Mouse (Mus musculus): ENCODE data around the gene Polr1a.
A peak's percentile ranks its signal among the peaks of the same experiment; 100 is the strongest.
"Not testable (repeated sequence)": the region's sequence is repeated elsewhere in the genome, so short reads cannot be mapped to it uniquely, and the experiment has no call there.

The Polr1a gene

DNA sequence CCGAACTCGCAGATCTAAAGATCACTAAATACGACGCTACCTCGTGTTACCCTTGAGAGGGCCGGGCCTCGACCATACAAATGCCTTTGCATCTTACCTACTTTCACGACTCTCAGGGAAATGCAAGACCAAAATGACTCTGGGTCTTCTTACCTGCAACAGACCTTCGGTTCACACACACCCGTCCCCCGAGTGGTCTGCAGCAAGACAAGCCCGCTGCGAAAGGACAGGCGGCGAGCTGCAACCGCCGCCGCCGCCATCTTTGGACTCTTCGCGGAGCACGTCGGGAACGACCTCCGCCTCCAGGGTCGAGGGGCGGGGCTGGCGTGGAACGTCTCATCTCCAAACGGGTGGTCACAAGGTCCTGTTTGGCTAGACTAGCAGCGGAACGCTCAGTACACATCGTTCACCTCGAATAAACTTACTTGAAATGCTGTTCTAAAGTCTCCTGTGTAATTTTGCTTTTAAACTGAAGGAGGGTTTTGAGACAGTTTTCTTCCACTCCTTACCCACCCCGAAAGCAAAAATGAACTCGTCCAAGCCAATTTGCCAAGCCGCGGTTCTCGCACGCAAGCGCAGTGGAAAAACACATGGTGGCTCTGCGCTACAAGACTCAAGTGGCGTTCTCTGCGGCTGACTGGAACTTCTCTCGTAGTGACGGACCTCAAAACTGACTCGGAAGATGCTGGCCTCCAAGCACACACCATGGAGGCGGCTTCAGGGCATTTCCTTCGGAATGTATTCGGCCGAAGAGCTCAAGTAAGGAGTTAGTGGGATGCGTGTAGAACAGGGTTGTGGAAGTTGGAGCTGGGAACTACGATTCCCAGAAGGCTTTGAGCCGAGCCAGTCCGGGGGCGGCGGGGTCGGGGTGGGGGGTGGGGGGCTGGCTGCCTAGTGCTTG, at the start of gene Polr1a, which contains the start of gene Ptcd3:
TSS of gene Polr1a (plus strand) at position 573 of the 901 bp plus-strand sequence.
TSS of gene Ptcd3 (minus strand) at position 270 of the 901 bp plus-strand sequence.
- peak; percentile 96 to 97 for DNase-seq

DNA sequence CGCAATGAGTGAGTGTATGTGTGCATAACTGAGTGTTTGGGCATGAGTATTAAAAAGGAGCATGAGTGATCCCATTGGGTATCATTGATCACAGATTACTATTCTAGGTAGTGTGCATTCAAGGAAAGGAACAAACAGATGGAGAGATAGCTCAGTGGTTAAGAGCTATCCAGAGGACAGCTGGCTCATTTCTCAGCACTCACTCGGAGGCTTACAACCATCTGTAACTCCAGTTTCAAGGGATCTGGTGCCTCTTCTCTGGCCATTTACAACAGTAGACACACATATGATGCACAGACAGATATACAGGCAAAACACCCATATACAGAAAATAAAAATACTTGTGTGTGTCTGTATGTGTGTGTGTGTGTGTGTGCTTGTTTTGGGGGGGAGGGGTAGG, 41.1 kb upstream of the Polr1a start:
- DNase-seq: no peak

DNA sequence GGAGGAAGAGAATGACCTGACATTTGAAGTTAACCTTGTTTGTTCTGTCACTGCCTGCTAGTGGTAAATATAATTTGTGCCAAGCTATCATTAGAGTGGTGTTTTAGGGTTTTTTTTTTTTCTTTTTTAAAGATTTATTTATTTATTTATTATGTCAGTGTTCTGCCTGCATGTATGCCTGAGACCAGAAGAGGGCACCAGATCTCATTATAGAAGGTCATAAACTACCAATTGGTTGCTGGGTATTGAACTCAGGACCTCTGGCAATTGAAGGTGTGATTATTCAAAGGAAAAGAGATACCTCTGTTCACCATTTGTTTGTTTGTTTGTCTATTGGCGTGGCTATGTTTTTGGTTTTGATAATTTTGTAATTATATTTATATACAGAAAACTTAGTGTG, 40.0 kb upstream of the Polr1a start:
- DNase-seq: peak in 1 of 2 experiments; percentile 12

DNA sequence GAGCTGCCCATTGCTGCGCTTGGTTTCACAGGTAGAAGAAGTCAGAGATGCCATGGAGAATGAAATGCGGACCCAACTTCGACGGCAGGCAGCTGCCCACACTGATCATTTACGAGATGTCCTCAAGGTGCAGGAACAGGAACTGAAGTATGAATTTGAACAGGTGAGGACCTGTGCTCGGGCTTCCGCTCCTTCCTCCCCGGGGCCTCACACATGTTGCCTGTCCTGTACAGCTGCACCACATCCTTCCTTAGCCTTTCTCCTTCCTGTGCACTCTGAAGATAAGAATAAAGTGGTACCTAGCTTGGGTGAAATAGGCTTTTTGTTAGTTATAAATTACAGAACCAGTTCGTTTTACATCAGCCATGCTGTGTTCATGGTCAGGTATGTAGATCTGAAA, 37.5 kb upstream of the Polr1a start:
- no peak for DNase-seq

DNA sequence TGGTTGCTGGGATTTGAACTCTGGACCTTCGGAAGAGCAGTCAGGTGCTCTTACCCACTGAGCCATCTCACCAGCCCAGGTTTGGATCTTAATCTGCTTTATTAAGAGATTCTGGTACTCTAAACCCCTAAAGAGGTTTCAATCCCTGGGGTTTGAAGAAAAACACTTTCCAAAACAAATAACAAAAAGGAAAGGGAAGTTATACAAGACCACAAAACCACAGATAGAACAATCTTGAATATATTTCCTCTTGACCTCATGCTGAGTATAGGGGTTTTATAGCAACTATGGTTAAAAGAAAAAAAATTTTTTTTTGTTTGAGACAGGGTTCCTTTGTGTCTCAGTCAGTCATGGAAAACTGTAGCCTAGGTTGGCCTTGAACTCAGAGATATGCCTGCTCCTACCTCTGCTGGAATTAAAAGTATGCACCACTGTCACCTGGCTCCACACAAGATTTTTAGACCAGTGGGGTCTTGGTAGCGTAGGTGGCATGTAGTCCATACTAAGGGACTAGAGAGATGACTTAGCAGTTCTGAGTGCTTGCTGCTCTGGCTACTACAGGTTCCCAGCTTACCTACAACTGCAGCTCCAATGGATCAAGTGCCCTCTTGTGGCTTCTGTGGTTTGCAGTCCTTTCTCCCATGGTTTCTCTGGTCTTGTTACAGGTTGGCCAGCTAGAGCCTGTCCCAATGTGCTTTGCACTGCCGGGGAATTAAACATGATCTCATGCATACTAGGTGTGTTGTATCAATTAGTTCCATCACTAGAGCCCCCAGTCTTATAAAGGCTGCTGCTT, 30.7 kb upstream of the Polr1a start:
- peak in 1 of 2 experiments; percentile 5 for DNase-seq

DNA sequence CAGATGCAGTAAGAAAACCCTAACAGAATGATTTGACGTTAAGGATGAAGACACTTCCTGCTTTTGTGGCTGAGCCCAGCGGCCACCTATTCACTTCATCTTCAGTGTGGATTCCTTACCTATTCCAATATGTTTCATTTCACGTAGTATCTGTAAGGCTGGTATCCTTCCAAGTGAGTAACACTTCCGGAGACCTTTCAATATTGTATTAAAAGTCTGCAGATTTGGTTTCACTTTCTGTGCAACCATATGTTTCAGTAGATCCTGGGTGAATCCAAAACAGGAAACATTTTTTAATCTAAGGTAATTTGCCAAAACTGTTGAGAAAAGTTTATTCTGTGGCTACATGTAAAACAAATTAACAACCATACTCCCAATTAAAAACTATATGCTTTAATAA, 15.6 kb upstream of the Polr1a start:
- no peak for DNase-seq

DNA sequence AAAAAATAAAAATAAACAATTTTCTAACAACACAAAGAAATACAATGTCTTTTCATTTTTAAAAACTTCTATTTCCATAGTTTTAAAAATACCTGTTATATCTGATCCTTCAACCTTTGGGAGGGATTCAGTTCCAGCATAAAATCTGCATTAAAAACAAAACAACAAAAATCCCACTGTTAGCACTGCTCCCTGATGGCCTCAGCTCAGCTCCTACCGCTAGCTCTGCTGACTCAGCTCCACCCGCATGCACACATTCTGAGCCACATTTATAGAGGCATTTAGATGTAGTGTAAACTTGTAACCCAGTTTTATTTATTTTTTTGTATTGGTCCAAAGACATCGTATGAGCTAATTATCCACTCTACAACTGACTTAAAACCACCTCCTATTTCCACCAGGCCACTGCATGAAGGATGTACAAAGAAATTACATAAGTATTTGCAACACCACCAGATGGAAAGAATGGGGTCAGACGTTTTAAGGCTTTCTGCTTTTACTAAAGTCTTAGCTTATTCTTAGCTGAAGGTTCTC, 1.1 kb upstream of the Polr1a start:
- no peak for DNase-seq

DNA sequence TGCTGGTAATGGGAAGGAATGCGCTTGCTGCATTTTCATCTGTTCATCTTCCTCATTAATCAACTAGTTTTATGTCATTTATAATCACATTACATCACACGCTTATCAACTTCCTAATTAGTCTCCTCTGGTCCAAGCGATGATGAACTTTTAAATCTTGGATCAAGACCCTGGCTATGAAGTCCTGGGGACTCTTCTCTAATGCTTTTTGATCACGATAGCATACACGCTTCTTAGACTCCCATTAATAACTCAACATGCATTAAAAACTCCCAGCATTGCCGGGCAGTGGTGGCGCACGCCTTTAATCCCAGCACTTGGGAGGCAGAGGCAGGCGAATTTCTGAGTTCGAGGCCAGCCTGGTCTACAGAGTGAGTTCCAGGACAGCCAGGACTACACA, 531 bp downstream of the Polr1a start:
- DNase-seq: peak in 1 of 2 experiments; percentile 9

DNA sequence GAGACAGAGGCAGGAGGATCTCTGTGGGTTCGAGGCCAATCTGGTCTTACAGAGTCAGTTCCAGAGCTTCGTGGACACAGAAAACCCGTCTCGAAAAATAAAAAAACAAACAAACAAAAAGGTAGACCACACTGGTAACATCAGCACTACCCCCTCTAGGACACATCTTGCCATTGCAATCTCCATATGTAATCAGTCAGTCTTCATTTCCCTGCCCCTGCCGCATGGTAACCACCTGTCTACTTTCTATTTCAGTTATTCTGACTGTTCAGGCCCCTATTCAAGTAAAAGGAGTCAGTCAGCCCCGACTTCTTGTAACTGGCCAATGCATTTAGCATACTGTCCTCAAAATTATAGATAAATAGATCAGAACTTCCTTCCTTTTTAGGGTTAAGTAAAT, 987 bp downstream of the Polr1a start:
- no peak for DNase-seq

DNA sequence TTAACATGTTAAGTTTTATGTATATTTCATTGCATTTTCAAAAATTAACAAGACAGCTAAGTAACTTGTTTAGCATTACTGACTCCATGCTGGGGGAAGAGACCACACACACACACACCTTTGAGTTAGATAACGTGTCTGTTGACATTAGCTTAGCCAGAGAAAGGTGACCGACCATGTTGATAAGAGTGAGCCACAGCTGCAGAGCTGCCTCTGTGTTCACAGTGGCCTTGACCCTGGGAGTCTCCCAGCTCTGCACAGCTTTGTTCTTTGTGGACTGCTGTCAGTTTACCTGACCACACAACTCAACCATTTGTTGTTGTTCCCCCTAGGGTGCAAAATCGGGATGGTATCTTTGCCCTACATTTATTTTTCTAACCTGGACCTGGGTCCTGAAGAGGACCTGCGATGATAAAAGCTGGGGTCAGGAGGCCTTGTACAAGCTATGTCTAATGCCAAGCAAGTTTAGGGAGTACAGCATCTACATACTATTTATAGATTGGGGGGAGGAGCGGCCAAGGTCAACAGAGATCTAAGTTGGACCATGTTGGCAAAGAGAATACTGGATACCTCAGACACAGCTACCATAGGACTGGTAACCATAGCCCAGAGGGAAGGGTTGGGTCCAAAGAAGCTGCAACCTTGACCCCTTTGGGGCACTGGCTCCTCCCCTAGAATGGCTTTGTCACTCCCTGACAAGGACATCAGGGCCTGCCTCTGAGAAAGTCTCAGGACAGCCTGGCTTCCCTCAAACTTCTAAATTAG, 3.0 kb downstream of the Polr1a start:
- no peak for DNase-seq

DNA sequence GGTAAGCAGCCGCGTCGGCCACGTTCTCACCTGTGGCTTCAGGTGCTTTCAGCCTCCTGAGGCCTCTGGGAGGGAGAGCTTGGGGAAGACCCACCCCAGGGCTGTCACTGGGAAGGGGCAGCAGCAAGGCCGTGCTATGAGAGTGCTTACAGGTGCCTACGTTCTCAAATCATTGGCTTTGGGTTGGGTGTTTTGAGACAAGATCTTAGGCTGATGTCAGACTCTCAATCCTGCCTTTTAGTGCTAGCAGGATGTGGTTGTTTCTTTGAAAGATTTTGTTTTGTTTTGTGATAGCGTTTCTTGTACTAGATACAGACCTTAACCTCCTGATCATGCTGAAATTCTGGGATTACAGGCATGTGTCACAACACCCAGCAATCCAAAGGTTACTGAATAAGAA, 11.9 kb downstream of the Polr1a start:
- DNase-seq: no peak

DNA sequence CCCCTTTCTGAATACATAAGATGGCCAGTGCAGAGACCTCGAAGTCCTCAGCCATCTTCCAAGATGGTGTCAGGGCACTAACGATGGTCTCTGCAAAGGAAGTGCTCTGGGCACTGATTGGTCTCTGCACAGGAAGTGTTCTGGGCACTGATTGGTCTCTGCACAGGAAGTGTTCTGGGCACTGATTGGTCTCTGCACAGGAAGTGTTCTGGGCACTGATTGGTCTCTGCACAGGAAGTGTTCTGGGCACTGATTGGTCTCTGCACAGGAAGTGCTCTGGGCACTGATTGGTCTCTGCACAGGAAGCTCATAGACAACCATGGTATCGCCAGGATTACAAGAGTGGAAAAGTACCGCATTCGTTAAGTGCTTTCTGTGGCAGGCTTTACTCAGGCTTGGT, 16.4 kb downstream of the Polr1a start:
- DNase-seq: not testable (repeated sequence)

DNA sequence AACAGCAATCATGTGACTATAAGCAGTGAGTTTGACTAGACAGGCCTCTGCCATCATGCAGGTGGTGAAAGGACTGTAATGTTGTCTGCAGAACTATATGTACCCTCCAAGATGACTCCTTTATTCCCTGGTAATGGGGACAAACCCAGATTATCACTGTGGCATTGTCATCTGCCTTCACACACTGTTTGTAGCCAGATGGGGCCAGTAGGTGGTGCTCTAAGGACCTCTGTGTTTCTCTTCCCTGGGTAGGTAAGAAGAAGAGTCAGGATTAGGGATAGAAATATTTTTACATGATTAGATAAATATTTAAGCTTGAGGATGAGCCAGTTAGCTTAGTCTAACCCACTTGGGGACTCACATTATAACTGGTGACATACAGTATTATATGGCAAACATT, 19.1 kb downstream of the Polr1a start:
- DNase-seq: peak; percentile 74 to 79

DNA sequence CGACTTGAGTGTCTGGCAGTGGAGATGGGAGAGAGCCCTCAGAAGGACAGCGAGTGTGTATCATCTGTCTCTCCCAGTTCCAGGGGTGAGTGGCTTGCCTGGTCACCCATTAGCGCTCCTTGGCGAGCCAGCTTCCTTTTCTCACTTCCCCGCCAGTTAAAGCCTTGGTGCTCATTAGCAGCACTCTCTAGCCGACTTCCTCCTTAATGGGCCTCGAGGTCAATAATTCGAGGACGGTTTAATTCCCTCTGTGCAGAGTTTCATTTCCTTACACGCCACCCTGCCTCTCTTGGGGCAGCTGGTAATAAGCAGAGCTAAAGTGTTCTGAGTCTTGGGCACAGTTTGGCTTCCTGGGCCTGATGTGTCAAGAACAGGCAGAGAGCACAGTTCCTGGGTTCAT, 21.2 kb downstream of the Polr1a start:
- no peak for DNase-seq

DNA sequence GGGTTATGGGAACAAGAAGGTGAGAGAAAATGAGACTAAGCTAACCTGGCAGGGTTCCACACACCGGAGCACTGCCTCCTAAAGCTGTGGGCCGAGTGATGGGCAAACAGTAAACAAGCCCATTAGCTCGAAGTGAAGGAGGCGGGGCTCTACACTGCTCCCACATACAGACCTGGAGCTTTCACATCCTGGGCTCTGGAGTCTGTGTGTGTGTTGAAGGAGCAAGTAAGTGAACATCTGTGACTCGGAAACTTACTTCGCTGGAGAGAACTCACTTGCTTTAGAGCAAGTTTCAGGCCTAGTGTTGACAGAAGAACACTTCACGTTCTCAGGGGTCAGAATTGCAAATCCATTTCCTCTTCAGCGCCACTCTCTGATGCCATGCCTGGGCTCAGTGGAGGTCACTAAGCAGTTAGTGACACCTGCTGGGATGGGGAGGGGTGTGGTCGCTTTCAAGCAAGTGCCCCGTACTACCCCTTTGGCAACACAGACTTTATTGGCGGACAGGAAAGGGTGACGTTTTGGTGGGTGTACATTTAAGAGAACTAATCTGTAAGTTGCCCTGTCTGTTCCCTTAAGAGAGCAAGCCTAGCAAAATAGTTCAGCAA, 22.1 kb downstream of the Polr1a start:
- no peak for DNase-seq

DNA sequence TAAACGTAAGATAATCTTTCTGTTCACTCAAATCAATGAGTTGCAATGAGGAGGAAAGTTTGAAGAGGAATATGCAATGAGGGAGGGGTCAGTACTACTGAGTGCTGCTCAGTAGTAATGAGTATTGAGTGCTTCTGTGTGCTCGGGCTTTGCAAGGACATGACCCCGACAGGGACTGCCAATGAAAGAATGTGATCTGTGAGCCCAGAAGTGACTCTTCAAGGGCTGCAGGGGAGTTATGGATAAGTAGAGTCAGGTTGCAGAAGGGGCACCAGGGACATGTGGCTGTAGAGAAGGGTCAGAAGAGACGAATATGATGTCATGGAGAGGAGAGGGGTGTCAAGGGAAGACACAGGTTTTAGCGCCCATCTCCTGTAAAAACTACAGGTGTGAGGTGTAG, 23.5 kb downstream of the Polr1a start:
- DNase-seq: no peak

DNA sequence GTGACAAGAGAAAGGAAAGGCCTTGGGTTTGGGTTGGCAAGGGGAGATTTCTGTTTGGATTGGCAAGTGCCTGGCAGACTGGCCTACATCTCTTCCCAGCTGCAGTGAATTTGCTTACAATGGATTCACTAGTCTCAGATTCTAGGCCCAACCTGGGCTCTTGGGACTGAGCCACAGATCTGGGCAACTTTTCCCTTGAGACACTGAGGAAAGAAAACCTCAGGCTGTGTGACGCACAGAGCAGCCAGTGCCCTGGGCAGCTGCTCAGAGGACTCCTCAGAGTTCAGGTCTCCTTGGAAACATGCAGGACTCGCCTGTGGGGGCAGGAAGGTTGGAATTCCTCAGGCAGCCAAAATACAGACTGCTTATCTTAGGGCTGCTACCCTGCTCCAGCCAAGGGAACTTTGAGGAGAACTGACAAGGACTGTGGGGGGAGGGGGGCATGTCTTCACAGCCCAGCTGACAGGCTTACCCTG, 25.3 kb downstream of the Polr1a start:
- peak; percentile 43 to 63 for DNase-seq

DNA sequence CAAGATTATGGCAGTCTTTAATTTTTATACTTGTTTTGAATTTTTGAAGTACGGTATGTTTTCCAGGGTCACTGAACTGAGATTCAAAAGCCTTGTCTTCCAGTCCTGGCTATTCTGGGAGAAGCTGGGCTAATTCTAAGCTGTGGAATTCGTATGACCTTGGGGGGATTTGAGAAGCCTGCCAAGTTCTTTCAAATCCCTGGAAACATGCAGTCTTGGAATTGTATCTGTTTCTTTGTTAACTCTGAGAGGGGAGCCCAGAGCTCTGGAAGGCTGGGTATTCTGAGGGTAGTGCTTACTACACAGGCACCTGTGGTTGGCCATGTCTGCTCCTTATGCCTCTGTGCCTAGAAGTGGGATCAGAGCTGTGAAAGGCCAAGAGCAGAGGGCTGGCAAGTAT, 26.9 kb downstream of the Polr1a start:
- peak; percentile 17 to 29 for DNase-seq

DNA sequence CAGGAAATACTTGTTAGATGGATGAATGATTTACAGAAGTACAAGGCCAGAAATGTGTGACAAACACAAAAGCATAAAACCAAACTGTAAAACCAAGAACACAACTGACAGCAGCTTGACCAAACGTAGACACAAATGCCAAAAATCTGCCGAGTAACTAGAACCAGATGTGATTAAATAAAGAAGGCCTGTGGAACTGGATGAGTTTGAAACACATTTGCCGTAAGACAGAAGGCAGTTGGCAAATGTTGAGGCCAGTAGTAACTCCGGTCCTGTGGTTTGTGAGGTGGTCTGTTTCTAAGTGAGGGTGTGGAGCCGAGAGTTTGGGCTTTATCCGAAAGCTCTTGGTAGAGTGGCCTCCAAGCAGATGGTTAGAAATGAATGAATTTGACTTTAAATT, 32.1 kb downstream of the Polr1a start:
- no peak for DNase-seq

DNA sequence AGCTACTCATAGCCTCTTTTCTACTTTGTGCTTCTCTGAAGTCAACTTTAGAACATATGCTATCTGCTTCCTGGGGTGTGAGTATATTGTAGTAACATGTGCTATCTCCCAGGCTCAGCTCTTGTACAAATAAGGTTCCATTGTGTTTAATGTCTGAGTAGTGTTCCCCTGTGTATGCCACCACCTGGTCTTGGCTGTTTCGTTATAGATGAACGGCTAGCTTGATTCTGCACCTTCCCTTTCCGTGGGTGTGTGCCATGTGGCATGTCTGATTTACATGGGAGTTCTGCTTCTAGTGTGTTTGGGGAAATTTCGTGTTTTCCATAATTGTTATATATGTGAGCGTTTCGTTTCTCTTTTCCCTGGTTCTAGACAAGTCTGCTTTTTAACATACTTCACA, 36.2 kb downstream of the Polr1a start:
- no peak for DNase-seq

DNA sequence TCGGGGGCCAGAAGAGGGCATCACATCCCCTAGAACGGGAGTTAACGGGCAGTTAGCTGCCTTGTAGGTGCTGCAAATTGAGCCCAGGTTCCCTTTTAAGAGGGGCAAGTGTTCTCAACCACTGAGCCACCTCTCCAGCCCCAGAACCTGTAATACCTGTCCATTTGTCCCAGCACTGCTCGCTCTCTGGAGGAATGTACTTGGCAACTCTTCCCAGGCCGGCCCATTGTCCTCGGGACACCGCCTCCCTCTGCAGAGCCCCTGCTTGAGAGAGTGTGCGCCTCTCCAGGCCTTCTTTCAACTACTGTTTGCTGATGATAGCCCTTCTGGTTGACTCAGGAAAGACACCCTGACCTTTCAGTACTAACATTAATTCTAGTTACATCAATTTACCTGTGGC, 37.3 kb downstream of the Polr1a start:
- no peak for DNase-seq

DNA sequence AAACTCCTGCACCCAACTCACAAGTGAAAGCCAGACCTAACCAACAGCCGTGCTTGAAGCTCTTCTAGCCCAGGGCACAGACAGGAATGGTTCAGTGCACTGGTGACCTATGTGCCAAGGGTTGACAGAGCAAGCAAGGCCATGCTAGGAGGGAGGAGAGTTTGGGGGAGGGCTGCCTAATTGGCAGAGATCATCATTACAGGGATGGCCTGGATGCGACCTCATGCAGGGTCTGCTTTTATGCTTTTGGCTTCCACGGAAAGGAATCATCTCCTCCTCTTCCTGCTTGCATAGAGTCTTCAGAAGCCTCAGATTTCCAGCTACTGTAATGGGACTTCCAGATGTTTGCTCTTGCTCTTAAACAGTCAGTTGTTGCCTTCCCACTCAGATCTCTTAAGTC, 40.9 kb downstream of the Polr1a start:
- DNase-seq: no peak
